Mouse (Mus musculus) retina, postnatal 1 day (tissue): ENCODE data around the gene Aup1.

Source experiments
- DNase-seq: peaks from one replicate; pipeline ENCODE4 v3.0.0-alpha.2; 2012

Aup1 gene

GRCm38 (mm10) chr6:83031921-83032590 is 22.3 kb upstream of the Aup1 start:
- DNase-seq = no peak

GRCm38 (mm10) chr6:83032769-83033191 is 21.5 kb upstream of the Aup1 start:
- peak; percentile 71 for DNase-seq

- DNase-seq = peak; percentile 82
Measured at GRCm38 (mm10) chr6:83033249-83034185, 20.8 kb upstream of the Aup1 start, which contains the start of the genes Dok1 and Loxl3. Dok1 (minus strand) TSS chr6:83033471. Loxl3 (plus strand) TSS chr6:83034173.

GRCm38 (mm10) chr6:83034463-83035055 is 19.8 kb upstream of the Aup1 start:
- no peak for DNase-seq

GRCm38 (mm10) chr6:83037188-83037587 is 17.1 kb upstream of the Aup1 start:
- no peak for DNase-seq

- peak; percentile 87 for DNase-seq
Measured at GRCm38 (mm10) chr6:83038496-83039012, 15.8 kb upstream of the Aup1 start.

- no peak for DNase-seq
Measured at GRCm38 (mm10) chr6:83040601-83041000, 13.7 kb upstream of the Aup1 start.

GRCm38 (mm10) chr6:83043561-83043960 is 10.8 kb upstream of the Aup1 start:
- DNase-seq = no peak

GRCm38 (mm10) chr6:83043993-83044392 is 10.3 kb upstream of the Aup1 start:
- DNase-seq = no peak

- no peak for DNase-seq
Measured at GRCm38 (mm10) chr6:83044742-83045141, 9.6 kb upstream of the Aup1 start.

GRCm38 (mm10) chr6:83049367-83049766 is 5.0 kb upstream of the Aup1 start:
- DNase-seq = no peak

GRCm38 (mm10) chr6:83053136-83053960 is 973 bp upstream of the Aup1 start:
- DNase-seq = peak; percentile 54

- DNase-seq = no peak
Measured at GRCm38 (mm10) chr6:83054871-83055431, 630 bp downstream of the Aup1 start, which contains the start of gene Htra2. Htra2 (minus strand) TSS chr6:83055273.

- DNase-seq = no peak
Measured at GRCm38 (mm10) chr6:83057790-83058189, 3.5 kb downstream of the Aup1 start, which contains the start of gene Dqx1. Dqx1 (plus strand) TSS chr6:83057844.

GRCm38 (mm10) chr6:83058725-83059124 is 4.4 kb downstream of the Aup1 start:
- DNase-seq = no peak

- DNase-seq = no peak
Measured at GRCm38 (mm10) chr6:83065995-83066394, 11.7 kb downstream of the Aup1 start.

GRCm38 (mm10) chr6:83066441-83066840 is 12.1 kb downstream of the Aup1 start:
- no peak for DNase-seq

GRCm38 (mm10) chr6:83068221-83068620 is 13.9 kb downstream of the Aup1 start:
- DNase-seq = no peak

GRCm38 (mm10) chr6:83068706-83069487 is 14.6 kb downstream of the Aup1 start:
- DNase-seq = peak; percentile 24

GRCm38 (mm10) chr6:83069488-83070246 is 15.3 kb downstream of the Aup1 start:
- DNase-seq = no peak

GRCm38 (mm10) chr6:83070247-83070310 is 15.8 kb downstream of the Aup1 start, which contains the start of gene Tlx2:
Tlx2 (minus strand) TSS chr6:83070293.
- no peak for DNase-seq
